Mouse (Mus musculus) cerebellum, adult 2 months (tissue): ENCODE data around the gene Zbtb7a. TPM values are rescaled to one million over a fixed set of nuclear protein-coding genes. Genes with fewer than 3 reads are reported as not detected.
"Not testable (repeated sequence)": the region's sequence is repeated elsewhere in the genome, so short reads cannot be mapped to it uniquely, and the experiment has no call there.

ENCODE experiments used
- DNase-seq, 2 experiments: peaks; one replicate each; pipeline ENCODE4 v3.0.0; 2021
- H3K27ac ChIP-seq: fragments of 200-500 bp; 2 replicates; pipeline ENCODE4 v1.5.1; 2012; ENCODE audit warnings: low read length, control low read depth, inconsistent platforms; ENCODE audit not compliant: insufficient read depth
- H3K27me3 ChIP-seq: fragments of 200-500 bp; 2 replicates; pipeline ENCODE4 v1.6.1; 2012; ENCODE audit warnings: inconsistent platforms, mild to moderate bottlenecking, low read length, moderate library complexity; ENCODE audit not compliant: control insufficient read depth, insufficient read depth
- H3K4me1 ChIP-seq: fragments of 200-500 bp; 2 replicates; pipeline ENCODE4 v1.6.1; 2011; ENCODE audit warnings: low read length; ENCODE audit not compliant: control insufficient read depth, insufficient read depth
- H3K4me3 ChIP-seq: fragments of 200-500 bp; replicated peaks from 2 replicates; pipeline ENCODE3; 2011; ENCODE audit warnings: mild to moderate bottlenecking, low read depth, low read length, control low read depth; ENCODE audit not compliant: insufficient read depth
- CTCF ChIP-seq: fragments of 200-500 bp; IDR thresholded peaks from 2 replicates; pipeline ENCODE4 v1.5.1; 2011; ENCODE audit warnings: low read depth, mild to moderate bottlenecking, control low read depth, low read length, moderate library complexity, borderline replicate concordance; ENCODE audit not compliant: insufficient read depth
- POLR2A ChIP-seq: fragments of 200-500 bp; IDR thresholded peaks from 2 replicates; pipeline ENCODE4 v1.6.1; 2011; ENCODE audit warnings: low read length, control low read depth, borderline replicate concordance; ENCODE audit not compliant: insufficient read depth
- WGBS: fragments of 180-500 bp; shearing (Covaris S2); methylation state at CpG from one replicate; pipeline ENCODE4 v1.1.7; 2018; 5-methylcytosine and 5-hydroxymethylcytosine counted together
- polyA plus RNA-seq: library from polyadenylated mRNA; depleted of rRNA; stranded (reverse); fragments of >200 nt; gene quantifications from 2 replicates; pipeline ENCODE4 v1.2.3, GENCODE M21; 2012

Zbtb7a gene
- polyA plus RNA-seq, 1 experiment: 62.9 TPM

- peak overlapping the region; percentile 99 for H3K4me3 ChIP-seq
- no peak for DNase-seq
- 5% methylated on average over 5 of the region's 5 CpGs for WGBS
- no peaks in the 10 kb centered on the region for H3K27me3 ChIP-seq
- H3K4me1 ChIP-seq: peaks cover 29% of the 10 kb centered on the region
- peak overlapping the region; percentile 8; the same call in 1 of the 2 replicates for H3K27ac ChIP-seq
- TF ChIP-seq CTCF (no peak), POLR2A (no peak)
Measured at GRCm38 (mm10) chr10:81168087-81168431, 33.0 kb downstream of the Zbtb7a start.

DNA sequence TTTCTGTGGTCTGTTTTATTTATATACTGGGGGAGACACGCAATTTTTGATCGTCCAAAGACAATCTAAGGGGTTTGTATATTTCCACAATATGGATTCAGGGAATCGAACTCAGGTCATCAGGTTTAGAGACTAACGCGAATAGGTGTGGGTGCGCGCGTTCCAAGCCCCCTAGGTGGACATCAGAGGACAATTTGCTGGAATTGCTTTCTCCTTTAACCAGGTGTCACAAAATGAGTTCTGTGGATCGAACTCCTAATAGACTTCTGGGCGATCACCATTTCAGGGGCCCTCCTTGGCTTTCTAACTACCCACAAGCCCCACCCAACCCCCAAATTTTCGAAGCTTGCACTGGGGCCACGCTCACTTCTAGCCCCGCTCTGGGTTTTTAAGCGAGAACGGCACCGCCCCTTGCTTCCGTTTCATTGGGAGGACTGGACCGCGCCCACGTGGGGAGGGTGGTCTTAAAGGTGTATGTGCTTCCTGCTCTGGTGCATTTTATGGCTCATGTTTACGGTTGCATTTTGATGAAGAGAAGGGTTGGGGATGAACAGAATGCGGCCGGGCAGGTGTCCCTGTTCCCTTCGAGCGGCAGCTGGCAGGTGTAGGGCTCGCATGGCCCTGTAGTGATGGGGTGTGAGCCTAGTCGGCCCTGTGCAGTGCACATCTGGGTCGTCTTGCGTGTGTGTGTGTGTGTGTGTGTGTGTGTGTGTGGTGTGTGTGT lies 33.7 kb downstream of the Zbtb7a start:
- peaks cover 25% of the 10 kb centered on the region for H3K4me1 ChIP-seq

GRCm38 (mm10) chr10:81169411-81169900 lies 34.4 kb downstream of the Zbtb7a start:
- peaks cover 20% of the 10 kb centered on the region; the same call in 1 of the 2 replicates for H3K4me1 ChIP-seq
- not testable (repeated sequence) for H3K27ac ChIP-seq, H3K27me3 ChIP-seq, H3K4me3 ChIP-seq, DNase-seq
- 23% methylated on average over 6 of the region's 14 CpGs for WGBS

More for the DNA sequence above, 33.7 kb downstream of the Zbtb7a start:
- peak overlapping the region; percentile 99 for H3K4me3 ChIP-seq
- DNase-seq: peak; percentile 80 to 82
- TF ChIP-seq CTCF (no peak), POLR2A (no peak; the same call in 1 of the 2 replicates)
- WGBS: 1% methylated on average over 29 of the region's 29 CpGs
- H3K27me3 ChIP-seq: no peaks in the 10 kb centered on the region
- H3K27ac ChIP-seq: peak overlapping the region; percentile 75

GRCm38 (mm10) chr10:81173132-81173531 lies 38.1 kb downstream of the Zbtb7a start:
- H3K27ac ChIP-seq: peak overlapping the region; percentile 88
- H3K4me1 ChIP-seq: peaks cover 14% of the 10 kb centered on the region
- 2% methylated on average over 21 of the region's 21 CpGs for WGBS
- H3K4me3 ChIP-seq: peak overlapping the region; percentile 55
- DNase-seq: peak; percentile 83 to 87
- TF ChIP-seq CTCF (peak; percentile 87), POLR2A (peak; percentile 83; the same call in 1 of the 2 replicates)
- no peaks in the 10 kb centered on the region for H3K27me3 ChIP-seq

DNA sequence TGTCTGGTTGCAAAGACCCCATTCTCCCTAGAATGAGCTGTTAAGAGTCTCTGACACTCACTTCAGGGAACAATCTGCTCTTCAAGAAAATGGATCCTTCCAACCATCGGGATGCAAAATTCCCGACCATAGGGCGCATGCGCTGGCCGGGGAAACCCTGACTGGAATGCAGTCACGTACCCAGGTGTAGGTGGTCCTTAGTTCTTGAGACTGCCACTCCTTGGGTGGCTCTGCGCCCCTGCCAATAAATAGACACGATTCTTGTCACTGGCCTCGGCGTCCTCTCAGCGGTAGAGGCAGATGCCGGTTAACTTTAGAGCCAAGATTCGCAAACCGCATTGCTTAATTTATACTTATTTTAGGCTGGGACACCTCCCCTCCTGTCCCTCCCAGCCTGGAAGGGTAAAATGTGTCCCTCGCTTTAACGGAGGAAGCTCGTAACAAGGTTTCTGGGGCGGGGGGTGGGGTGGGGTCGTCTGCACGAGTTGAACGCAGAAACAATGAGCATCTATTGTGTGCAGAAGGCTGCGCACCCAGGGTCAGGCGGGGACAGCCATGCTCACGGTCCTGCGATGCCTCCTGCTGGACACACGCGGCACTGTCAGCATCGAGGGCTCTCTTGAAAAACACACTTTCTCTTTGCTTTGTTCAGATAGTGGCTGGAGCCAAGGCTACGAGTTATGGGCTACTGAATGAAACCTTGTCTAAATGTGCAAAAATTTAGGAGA lies 39.8 kb downstream of the Zbtb7a start:
- Histone ChIP-seq H3K4me3 (peak overlapping the region; percentile 65), H3K27me3 (no peaks in the 10 kb centered on the region), H3K27ac (peak overlapping the region; percentile 88), H3K4me1 (peaks cover 21% of the 10 kb centered on the region)
- under 1% methylated on average over 29 of the region's 29 CpGs for WGBS
- peak; percentile 91 to 95 for DNase-seq
- peak; percentile 99 for TF ChIP-seq CTCF
- TF ChIP-seq POLR2A: 0 out of 2 replicates have a peak, but pooled peaks have one; percentile 15

DNA sequence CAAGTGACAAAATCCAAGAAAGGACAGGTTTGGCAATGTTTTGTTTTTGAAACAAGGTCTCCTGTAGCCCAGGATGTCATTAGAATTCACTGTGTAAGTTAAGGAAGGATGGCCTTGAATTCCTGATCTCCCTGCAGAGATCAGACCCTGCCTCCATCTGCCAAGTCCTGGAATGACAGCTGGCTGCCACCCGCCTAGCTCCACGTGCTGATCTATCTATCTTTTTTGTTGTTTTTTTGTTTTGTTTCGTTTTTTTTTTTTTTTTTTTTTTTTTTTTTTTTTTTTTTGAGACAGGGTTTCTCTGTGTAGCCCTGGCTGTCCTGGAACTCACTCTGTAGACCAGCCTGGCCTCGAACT lies 40.3 kb downstream of the Zbtb7a start:
- not testable (repeated sequence) for H3K27me3 ChIP-seq, H3K4me3 ChIP-seq, DNase-seq, H3K27ac ChIP-seq
- H3K4me1 ChIP-seq: peaks cover 21% of the 10 kb centered on the region
- WGBS: 0% methylated on average over 4 of the region's 4 CpGs

GRCm38 (mm10) chr10:81175936-81176465 lies 41.0 kb downstream of the Zbtb7a start:
- DNase-seq: no peak
- Histone ChIP-seq H3K27ac (peak overlapping the region; percentile 65; the same call in 1 of the 2 replicates), H3K4me1 (peaks cover 21% of the 10 kb centered on the region), H3K27me3 (no peaks in the 10 kb centered on the region), H3K4me3 (peak overlapping the region; percentile 45)
- WGBS: under 1% methylated on average over 13 of the region's 13 CpGs
- TF ChIP-seq CTCF (no peak), POLR2A (no peak)
